Comparison of ENCODE assay signal across 10 mouse cellular contexts in the genomic region with DNA sequence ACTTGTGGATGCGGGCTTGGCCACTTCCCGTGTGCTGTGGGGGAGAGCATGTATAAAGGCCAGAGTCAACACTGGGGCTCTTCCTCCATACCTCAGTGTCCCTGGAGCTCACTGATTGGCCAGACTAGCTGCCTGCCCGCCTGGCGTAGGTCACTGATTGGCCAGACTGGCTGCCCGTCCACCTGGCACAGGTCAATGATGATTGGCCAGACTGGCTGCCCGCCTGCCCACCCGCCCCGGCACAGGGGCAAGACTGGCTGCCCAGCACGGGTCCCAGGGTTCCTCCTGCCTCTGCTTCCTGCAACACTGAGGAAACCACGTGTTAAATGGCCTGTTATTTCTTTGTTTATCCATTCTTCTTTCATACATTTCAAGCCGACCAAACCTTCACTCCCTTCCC.
DNase-seq lines count a peak whose midpoint lies in the region; ATAC-seq lines count a peak whose summit lies in the region.
"Had no signal": no experiment of that assay in that cellular context is flagged by ENCODE, and none has a peak within 500 bp of the region (broad histone marks: within the 10 kb centered on the region; RNA-seq: fewer than 3 reads in every experiment).

No protein-coding gene starts in this region.

- peak; percentile 75 for ATAC-seq in intestine, embryonic 15.5 days
- peak; percentile 75 for ATAC-seq in liver, embryonic 16.5 days (ENCODE audit: low read depth)

- no peak overlapping the region for H3K9ac ChIP-seq in intestine, embryonic 15.5 days
- H3K9ac ChIP-seq in liver, embryonic 16.5 days (ENCODE audit: low read depth, low read length), result no peak overlapping the region
- H3K9ac ChIP-seq: embryonic facial prominence, embryonic 12.5 days; neural tube, embryonic 12.5 days had no signal

- no peaks in the 10 kb centered on the region for H3K9me3 ChIP-seq in embryonic facial prominence, embryonic 10.5 days
- no peaks in the 10 kb centered on the region for H3K9me3 ChIP-seq in intestine, embryonic 15.5 days
- no peaks in the 10 kb centered on the region for H3K9me3 ChIP-seq in liver, embryonic 16.5 days (replicated peaks; ENCODE audit: control insufficient read depth, low read length)
- H3K9me3 ChIP-seq: embryonic facial prominence, embryonic 12.5 days; neural tube, embryonic 12.5 days had no signal

- H3K27ac ChIP-seq in embryonic facial prominence, embryonic 10.5 days (replicated peaks), result no peak overlapping the region
- no peak overlapping the region for H3K27ac ChIP-seq in intestine, embryonic 15.5 days
- H3K27ac ChIP-seq in liver, embryonic 16.5 days (ENCODE audit: low read length), result no peak overlapping the region
- H3K27ac ChIP-seq: embryonic facial prominence, embryonic 12.5 days; neural tube, embryonic 12.5 days had no signal

- DNase-seq in urinary bladder, postnatal 14 days (ENCODE audit: low spot score), result peak; percentile 28
- no peak for DNase-seq in urinary bladder, postnatal 25 days (ENCODE audit: low spot score)
- DNase-seq in embryonic facial prominence, embryonic 10.5 days (ENCODE audit: low spot score), result peak; percentile 75
- no peak for DNase-seq in thymus, postnatal 0 days (ENCODE audit: low spot score)
- no peak for DNase-seq in left cerebral cortex, adult 11 months (ENCODE audit: low spot score)
- DNase-seq in layer of hippocampus, adult 9-10 months (ENCODE audit: low spot score), result no peak

- H3K4me2 ChIP-seq in intestine, embryonic 15.5 days (replicated peaks), result no peak overlapping the region; the same call in 1 of the 2 replicates
- H3K4me2 ChIP-seq in liver, embryonic 16.5 days (ENCODE audit: low read depth, low read length), result 0 out of 2 replicates have a peak overlapping the region, but pooled peaks have one; percentile 7
- H3K4me2 ChIP-seq: neural tube, embryonic 12.5 days had no signal

- peaks cover 16% of the 10 kb centered on the region for H3K36me3 ChIP-seq in embryonic facial prominence, embryonic 10.5 days (replicated peaks)
- H3K36me3 ChIP-seq in intestine, embryonic 15.5 days, result no peaks in the 10 kb centered on the region
- H3K36me3 ChIP-seq in liver, embryonic 16.5 days (ENCODE audit: control insufficient read depth, insufficient read depth), result no peaks in the 10 kb centered on the region

- H3K4me3 ChIP-seq in embryonic facial prominence, embryonic 10.5 days, result peak overlapping the region; percentile 32
- H3K4me3 ChIP-seq in intestine, embryonic 15.5 days (replicated peaks), result no peak overlapping the region
- no peak overlapping the region for H3K4me3 ChIP-seq in liver, embryonic 16.5 days (ENCODE audit: low read depth, low read length)
- H3K4me3 ChIP-seq: embryonic facial prominence, embryonic 12.5 days; neural tube, embryonic 12.5 days had no signal

- WGBS in embryonic facial prominence, embryonic 10.5 days, result 38% methylated on average over 11 of the region's 11 CpGs
- WGBS in intestine, embryonic 15.5 days, result 38% methylated on average over 11 of the region's 11 CpGs
- WGBS in liver, embryonic 16.5 days (ENCODE audit: insufficient replicate concordance), result 42% methylated on average over 11 of the region's 11 CpGs

- peaks cover 54% of the 10 kb centered on the region for H3K27me3 ChIP-seq in embryonic facial prominence, embryonic 10.5 days (replicated peaks; ENCODE audit: low read depth, poor library complexity, severe bottlenecking)
- no peaks in the 10 kb centered on the region for H3K27me3 ChIP-seq in intestine, embryonic 15.5 days (replicated peaks)
- H3K27me3 ChIP-seq in liver, embryonic 16.5 days (ENCODE audit: control insufficient read depth, insufficient read depth, low read depth, low read length), result no peaks in the 10 kb centered on the region

- H3K4me1 ChIP-seq in embryonic facial prominence, embryonic 10.5 days, result peaks cover 72% of the 10 kb centered on the region
- peaks cover 11% of the 10 kb centered on the region for H3K4me1 ChIP-seq in intestine, embryonic 15.5 days (replicated peaks)
- no peaks in the 10 kb centered on the region for H3K4me1 ChIP-seq in liver, embryonic 16.5 days (ENCODE audit: control insufficient read depth, low read depth, low read length)

Comparison
In these comparisons a context has a peak if more than half of its experiments do, and no peak if none do; other contexts are left out.
1. DNase-seq: peak in urinary bladder, postnatal 14 days (single experiment) and embryonic facial prominence, embryonic 10.5 days (single experiment); none in urinary bladder, postnatal 25 days (single experiment), thymus, postnatal 0 days (single experiment), left cerebral cortex, adult 11 months (single experiment) and layer of hippocampus, adult 9-10 months (single experiment).